Mouse (Mus musculus): ENCODE measurements around the gene Ubxn10. TPM values are rescaled to one million over a fixed set of nuclear protein-coding genes. Genes with fewer than 3 reads are reported as not detected.

Ubxn10 gene
- polyA plus RNA-seq, 1 experiment: not detected

GRCm38 (mm10) chr4:138680124-138680523 lies 56.8 kb downstream of the Ubxn10 start:
- Histone ChIP-seq H3ac (ENCODE audit: control insufficient read depth, insufficient read length, low read depth) (no peak overlapping the region), H3K79me2 (ENCODE audit: control insufficient read depth, insufficient read depth) (no peaks in the 10 kb centered on the region), H3K4me3 (ENCODE audit: insufficient read depth, poor library complexity, severe bottlenecking) (no peak overlapping the region), H3K79me3 (ENCODE audit: low read depth) (no peaks in the 10 kb centered on the region), H3K27me3 (ENCODE audit: control insufficient read depth, insufficient read depth, insufficient read length) (peaks cover 10% of the 10 kb centered on the region), H3K36me3 (ENCODE audit: control insufficient read depth, insufficient read depth) (no peaks in the 10 kb centered on the region)
- TF ChIP-seq MYOG (IDR thresholded peaks at IDR 0.05; ENCODE audit: control insufficient read depth, extremely low read depth, insufficient read length) (no peak), CEBPB (IDR thresholded peaks at IDR 0.05; ENCODE audit: low read depth) (no peak), CTCF (IDR thresholded peaks at IDR 0.05; ENCODE audit: control insufficient read depth, insufficient read depth, insufficient read length) (no peak), MYOD1 (IDR thresholded peaks at IDR 0.05; ENCODE audit: control insufficient read depth, insufficient read length, low read depth) (no peak), FOSL1 (IDR thresholded peaks at IDR 0.05; ENCODE audit: insufficient read depth, low read length, poor library complexity, severe bottlenecking) (no peak), MAX (IDR thresholded peaks at IDR 0.05) (no peak), USF1 (IDR thresholded peaks at IDR 0.05; ENCODE audit: low read depth) (no peak)

GRCm38 (mm10) chr4:138677579-138677978 lies 59.4 kb downstream of the Ubxn10 start:
- Histone ChIP-seq H3K4me3 (ENCODE audit: insufficient read depth, poor library complexity, severe bottlenecking) (no peak overlapping the region), H3K79me3 (ENCODE audit: low read depth) (no peaks in the 10 kb centered on the region), H3K79me2 (ENCODE audit: control insufficient read depth, insufficient read depth) (no peaks in the 10 kb centered on the region), H3ac (ENCODE audit: control insufficient read depth, insufficient read length, low read depth) (no peak overlapping the region), H3K36me3 (ENCODE audit: control insufficient read depth, insufficient read depth) (no peaks in the 10 kb centered on the region), H3K27me3 (ENCODE audit: control insufficient read depth, insufficient read depth, insufficient read length) (peaks cover 13% of the 10 kb centered on the region)
- TF ChIP-seq MYOG (IDR thresholded peaks at IDR 0.05; ENCODE audit: control insufficient read depth, extremely low read depth, insufficient read length) (no peak), CTCF (IDR thresholded peaks at IDR 0.05; ENCODE audit: control insufficient read depth, insufficient read depth, insufficient read length) (no peak), MAX (IDR thresholded peaks at IDR 0.05) (no peak), USF1 (IDR thresholded peaks at IDR 0.05; ENCODE audit: low read depth) (no peak), MYOD1 (IDR thresholded peaks at IDR 0.05; ENCODE audit: control insufficient read depth, insufficient read length, low read depth) (no peak), CEBPB (IDR thresholded peaks at IDR 0.05; ENCODE audit: low read depth) (no peak), FOSL1 (IDR thresholded peaks at IDR 0.05; ENCODE audit: insufficient read depth, low read length, poor library complexity, severe bottlenecking) (no peak)

DNA sequence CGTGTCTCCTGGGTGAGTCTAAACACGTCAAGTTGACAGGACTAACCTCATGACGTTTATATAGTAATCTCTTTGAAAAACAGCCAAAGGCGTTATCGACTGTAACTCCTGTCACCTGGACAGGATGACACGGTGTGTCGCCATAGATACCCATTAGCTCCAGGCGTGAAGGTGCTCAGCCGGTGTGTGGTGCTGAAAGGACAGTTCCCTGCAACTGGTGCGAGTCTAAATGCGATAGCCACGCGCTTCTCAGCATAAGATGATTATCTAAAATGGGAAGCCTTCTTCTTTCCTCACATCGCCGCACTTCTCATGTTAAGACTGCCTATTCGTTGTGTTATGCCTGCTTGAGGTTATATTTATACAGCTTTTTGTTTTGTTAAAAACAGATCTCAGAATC lies 60.5 kb downstream of the Ubxn10 start:
- H3K4me3 ChIP-seq (ENCODE audit: insufficient read depth, poor library complexity, severe bottlenecking): no peak overlapping the region
- no peaks in the 10 kb centered on the region for H3K36me3 ChIP-seq (ENCODE audit: control insufficient read depth, insufficient read depth)
- peaks cover 19% of the 10 kb centered on the region for H3K27me3 ChIP-seq (ENCODE audit: control insufficient read depth, insufficient read depth, insufficient read length)
- H3K79me3 ChIP-seq (ENCODE audit: low read depth): no peaks in the 10 kb centered on the region
- no peaks in the 10 kb centered on the region for H3K79me2 ChIP-seq (ENCODE audit: control insufficient read depth, insufficient read depth)
- TF ChIP-seq MAX (IDR thresholded peaks at IDR 0.05) (no peak), USF1 (IDR thresholded peaks at IDR 0.05; ENCODE audit: low read depth) (no peak), MYOD1 (IDR thresholded peaks at IDR 0.05; ENCODE audit: control insufficient read depth, insufficient read length, low read depth) (no peak), CTCF (IDR thresholded peaks at IDR 0.05; ENCODE audit: control insufficient read depth, insufficient read depth, insufficient read length) (no peak), FOSL1 (IDR thresholded peaks at IDR 0.05; ENCODE audit: insufficient read depth, low read length, poor library complexity, severe bottlenecking) (no peak), MYOG (IDR thresholded peaks at IDR 0.05; ENCODE audit: control insufficient read depth, extremely low read depth, insufficient read length) (no peak), CEBPB (IDR thresholded peaks at IDR 0.05; ENCODE audit: low read depth) (no peak)
- H3ac ChIP-seq (ENCODE audit: control insufficient read depth, insufficient read length, low read depth): no peak overlapping the region

GRCm38 (mm10) chr4:138672160-138672559 lies 64.8 kb downstream of the Ubxn10 start:
- peaks cover 48% of the 10 kb centered on the region for H3K27me3 ChIP-seq (ENCODE audit: control insufficient read depth, insufficient read depth, insufficient read length)
- TF ChIP-seq MYOD1 (IDR thresholded peaks at IDR 0.05; ENCODE audit: control insufficient read depth, insufficient read length, low read depth): no peak
- no peak for TF ChIP-seq MYOG (IDR thresholded peaks at IDR 0.05; ENCODE audit: control insufficient read depth, extremely low read depth, insufficient read length)
- no peak for TF ChIP-seq CEBPB (IDR thresholded peaks at IDR 0.05; ENCODE audit: low read depth)
- TF ChIP-seq FOSL1 (IDR thresholded peaks at IDR 0.05; ENCODE audit: insufficient read depth, low read length, poor library complexity, severe bottlenecking): no peak
- TF ChIP-seq USF1 (IDR thresholded peaks at IDR 0.05; ENCODE audit: low read depth): no peak
- TF ChIP-seq CTCF (IDR thresholded peaks at IDR 0.05; ENCODE audit: control insufficient read depth, insufficient read depth, insufficient read length): no peak
- no peak for TF ChIP-seq MAX (IDR thresholded peaks at IDR 0.05)
- no peaks in the 10 kb centered on the region for H3K79me2 ChIP-seq (ENCODE audit: control insufficient read depth, insufficient read depth)
- no peak overlapping the region for H3K4me3 ChIP-seq (ENCODE audit: insufficient read depth, poor library complexity, severe bottlenecking)
- H3K79me3 ChIP-seq (ENCODE audit: low read depth): no peaks in the 10 kb centered on the region
- no peaks in the 10 kb centered on the region for H3K36me3 ChIP-seq (ENCODE audit: control insufficient read depth, insufficient read depth)
- H3ac ChIP-seq (ENCODE audit: control insufficient read depth, insufficient read length, low read depth): no peak overlapping the region

GRCm38 (mm10) chr4:138670093-138670889 lies 66.7 kb downstream of the Ubxn10 start:
- Histone ChIP-seq H3K27me3 (ENCODE audit: control insufficient read depth, insufficient read depth, insufficient read length) (peaks cover 54% of the 10 kb centered on the region), H3K79me2 (ENCODE audit: control insufficient read depth, insufficient read depth) (no peaks in the 10 kb centered on the region), H3K79me3 (ENCODE audit: low read depth) (no peaks in the 10 kb centered on the region), H3ac (ENCODE audit: control insufficient read depth, insufficient read length, low read depth) (no peak overlapping the region), H3K4me3 (ENCODE audit: insufficient read depth, poor library complexity, severe bottlenecking) (no peak overlapping the region), H3K36me3 (ENCODE audit: control insufficient read depth, insufficient read depth) (no peaks in the 10 kb centered on the region)
- TF ChIP-seq USF1 (IDR thresholded peaks at IDR 0.05; ENCODE audit: low read depth) (no peak), FOSL1 (IDR thresholded peaks at IDR 0.05; ENCODE audit: insufficient read depth, low read length, poor library complexity, severe bottlenecking) (no peak), CEBPB (IDR thresholded peaks at IDR 0.05; ENCODE audit: low read depth) (no peak), MYOG (IDR thresholded peaks at IDR 0.05; ENCODE audit: control insufficient read depth, extremely low read depth, insufficient read length) (no peak), CTCF (IDR thresholded peaks at IDR 0.05; ENCODE audit: control insufficient read depth, insufficient read depth, insufficient read length) (no peak), MYOD1 (IDR thresholded peaks at IDR 0.05; ENCODE audit: control insufficient read depth, insufficient read length, low read depth) (no peak)

All from C2C12 (cell line).